Mouse (Mus musculus): ENCODE data around the gene Upk2. TPM values are rescaled to one million over a fixed set of nuclear protein-coding genes. Genes with fewer than 3 reads are reported as not detected.

Gene Upk2
- polyA plus RNA-seq, 1 experiment from 2014 or later: not detected

DNA sequence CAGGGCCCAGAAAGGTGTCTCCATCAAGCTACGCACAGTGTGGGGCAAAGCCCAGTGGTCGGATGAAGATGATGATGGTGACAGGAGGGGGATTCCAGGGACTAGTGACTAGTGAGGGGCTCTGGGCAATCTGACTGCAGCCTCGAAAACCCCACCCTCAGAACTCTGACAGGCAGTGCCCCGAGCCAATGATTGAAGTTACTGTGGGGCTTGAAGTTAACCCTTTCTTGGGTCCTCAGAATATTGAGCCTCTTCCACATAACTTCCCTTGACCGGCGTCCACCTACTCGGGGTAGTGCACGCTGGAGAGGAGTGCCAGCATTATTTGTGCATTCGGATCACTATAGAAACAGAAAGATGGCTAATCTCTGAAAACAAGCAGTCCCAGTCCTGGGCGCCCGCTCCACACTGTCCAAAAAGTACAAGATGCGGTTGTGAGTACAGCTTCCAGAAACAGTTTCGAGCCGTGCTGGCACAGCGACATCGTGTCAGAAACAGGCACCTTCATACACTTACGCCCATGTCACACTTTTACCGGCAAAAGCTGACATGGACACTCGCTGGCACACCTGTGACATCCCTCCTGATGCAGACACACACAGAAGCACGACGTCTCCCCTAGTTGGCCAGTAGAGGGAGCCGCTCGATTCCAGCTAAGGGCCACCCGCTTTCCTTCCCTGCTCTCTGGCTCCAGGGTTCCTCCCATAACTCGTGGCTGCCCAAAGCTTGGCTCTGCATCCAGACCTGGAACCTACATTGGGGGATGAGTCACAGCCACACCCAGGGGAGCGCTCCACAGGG is 25.1 kb upstream of the Upk2 start:
- Histone ChIP-seq H3K4me3 (peak overlapping the region; percentile 71), H3K9ac (peak overlapping the region; percentile 90), H3K27ac (replicated peaks) (peak overlapping the region; percentile 99), H3K9me3 (no peaks in the 10 kb centered on the region), H3K27me3 (replicated peaks) (no peaks in the 10 kb centered on the region), H3K4me2 (peak overlapping the region; percentile 90), H3K4me1 (peaks cover 33% of the 10 kb centered on the region), H3K36me3 (no peaks in the 10 kb centered on the region)
- ATAC-seq (ENCODE audit: extremely low read depth, insufficient number of reproducible peaks, low FRiP score, low TSS enrichment): no peak
- under 1% methylated on average over 26 of the region's 26 CpGs for WGBS

DNA sequence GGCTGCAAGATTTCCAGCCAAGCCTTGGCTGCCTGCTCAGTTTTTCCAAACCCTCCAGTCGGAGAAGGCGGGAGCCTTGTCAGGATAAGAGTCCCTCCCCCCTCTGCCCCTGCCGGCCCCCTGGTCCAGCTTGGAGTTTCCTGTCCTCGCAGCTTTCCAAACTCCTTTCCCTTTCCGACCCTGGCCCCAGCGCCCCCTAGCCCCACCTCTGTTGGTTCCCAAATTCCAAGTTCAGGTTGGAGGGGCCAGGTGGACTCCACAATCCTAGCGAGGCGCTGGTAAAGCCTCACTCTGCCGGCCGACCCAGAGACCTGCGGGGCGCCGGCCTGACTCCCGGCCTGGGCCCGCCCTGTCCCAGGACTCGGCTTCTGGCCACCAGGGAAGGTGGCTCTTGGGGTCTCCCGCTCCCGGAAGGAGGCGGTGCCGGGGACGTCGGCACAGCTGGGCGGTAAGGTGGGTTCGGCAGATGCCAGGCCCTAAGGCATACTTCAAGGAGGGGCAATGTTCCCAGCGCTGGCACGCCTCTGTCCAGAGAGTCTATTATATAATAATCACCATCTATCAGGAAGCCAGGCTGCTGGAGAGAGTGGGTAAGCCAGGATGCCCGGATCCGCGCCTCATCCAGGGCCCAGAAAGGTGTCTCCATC is 24.3 kb upstream of the Upk2 start:
- peak; percentile 18; the same call in 1 of the 2 replicates for ATAC-seq (ENCODE audit: extremely low read depth, insufficient number of reproducible peaks, low FRiP score, low TSS enrichment)
- no peaks in the 10 kb centered on the region for H3K36me3 ChIP-seq
- WGBS: under 1% methylated on average over 29 of the region's 29 CpGs

GRCm38 (mm10) chr9:44478229-44478921 is 23.6 kb upstream of the Upk2 start:
- 1% methylated on average over 22 of the region's 27 CpGs for WGBS
- Histone ChIP-seq H3K27me3 (replicated peaks) (no peaks in the 10 kb centered on the region), H3K27ac (replicated peaks) (peak overlapping the region; percentile 99), H3K4me3 (peak overlapping the region; percentile 71), H3K9ac (peak overlapping the region; percentile 90), H3K4me2 (peak overlapping the region; percentile 90), H3K9me3 (no peaks in the 10 kb centered on the region), H3K4me1 (peaks cover 33% of the 10 kb centered on the region), H3K36me3 (no peaks in the 10 kb centered on the region)
- peak; percentile 25; the same call in 1 of the 2 replicates for ATAC-seq (ENCODE audit: extremely low read depth, insufficient number of reproducible peaks, low FRiP score, low TSS enrichment)

More for the DNA sequence above, 24.3 kb upstream of the Upk2 start:
- Histone ChIP-seq H3K4me1 (peaks cover 33% of the 10 kb centered on the region), H3K4me3 (peak overlapping the region; percentile 71), H3K9me3 (no peaks in the 10 kb centered on the region), H3K27me3 (replicated peaks) (no peaks in the 10 kb centered on the region), H3K9ac (peak overlapping the region; percentile 90), H3K27ac (replicated peaks) (peak overlapping the region; percentile 99), H3K4me2 (peak overlapping the region; percentile 90)

DNA sequence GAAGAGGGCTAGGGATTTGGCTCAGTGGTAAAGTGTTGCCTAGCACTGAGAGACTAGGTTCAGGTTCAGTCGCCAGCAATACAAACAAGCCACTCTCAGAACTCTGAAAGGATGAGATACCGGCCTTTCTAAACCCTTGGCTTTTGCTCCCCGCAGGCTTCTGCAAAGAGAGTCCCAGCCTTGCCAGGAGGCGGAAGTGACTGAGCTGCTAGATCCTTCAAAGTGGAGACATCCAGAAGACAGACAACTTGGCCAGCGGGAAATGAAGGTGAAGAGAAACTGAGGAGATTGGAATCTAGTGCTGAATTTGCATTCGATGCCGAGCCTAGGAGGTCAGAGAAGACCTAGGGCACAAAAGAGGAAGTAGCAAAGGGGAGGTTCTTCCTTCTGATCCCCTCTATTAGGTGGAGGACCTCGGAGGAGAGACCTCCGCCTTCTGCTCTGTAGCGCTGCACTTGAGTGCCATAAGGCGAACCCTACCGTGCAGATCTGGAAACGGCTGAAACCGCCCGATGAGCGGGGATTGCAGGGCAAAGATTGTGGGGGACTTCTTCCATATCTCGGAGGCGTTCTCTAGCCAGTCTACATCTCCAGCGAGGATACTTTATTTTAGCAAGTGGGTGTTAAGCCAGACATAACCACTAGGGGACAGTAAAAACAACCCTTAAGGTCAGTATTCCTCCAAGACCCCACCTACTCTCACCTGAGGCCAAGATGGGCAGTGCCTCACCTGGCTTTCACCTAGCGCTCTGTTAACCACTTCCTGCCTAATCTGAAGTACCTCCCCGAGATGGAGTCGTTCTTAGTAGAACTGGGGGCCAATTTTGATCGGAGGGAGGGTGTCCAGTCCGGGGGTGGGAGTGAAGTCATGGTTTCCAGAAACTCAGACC is 22.8 kb upstream of the Upk2 start:
- H3K4me1 ChIP-seq: peaks cover 33% of the 10 kb centered on the region
- H3K9me3 ChIP-seq: no peaks in the 10 kb centered on the region
- no peak for ATAC-seq (ENCODE audit: extremely low read depth, insufficient number of reproducible peaks, low FRiP score, low TSS enrichment)
- H3K36me3 ChIP-seq: no peaks in the 10 kb centered on the region
- no peaks in the 10 kb centered on the region for H3K27me3 ChIP-seq (replicated peaks)
- 4% methylated on average over 24 of the region's 24 CpGs for WGBS
- peak overlapping the region; percentile 71 for H3K4me3 ChIP-seq
- H3K27ac ChIP-seq (replicated peaks): peak overlapping the region; percentile 99
- peak overlapping the region; percentile 90 for H3K4me2 ChIP-seq
- peak overlapping the region; percentile 90 for H3K9ac ChIP-seq

GRCm38 (mm10) chr9:44475936-44476335 is 21.2 kb upstream of the Upk2 start:
- H3K27me3 ChIP-seq (replicated peaks): 0 out of 2 replicates have a peak, but pooled peaks cover 2% of the 10 kb centered on the region
- no peaks in the 10 kb centered on the region for H3K9me3 ChIP-seq
- no peaks in the 10 kb centered on the region for H3K36me3 ChIP-seq
- H3K27ac ChIP-seq (replicated peaks): no peak overlapping the region
- no peak overlapping the region for H3K9ac ChIP-seq
- no peak overlapping the region for H3K4me2 ChIP-seq
- no peak overlapping the region for H3K4me3 ChIP-seq
- 94% methylated on average over 3 of the region's 3 CpGs for WGBS
- peaks cover 26% of the 10 kb centered on the region for H3K4me1 ChIP-seq
- no peak for ATAC-seq (ENCODE audit: extremely low read depth, insufficient number of reproducible peaks, low FRiP score, low TSS enrichment)

GRCm38 (mm10) chr9:44474327-44474726 is 19.6 kb upstream of the Upk2 start:
- H3K27me3 ChIP-seq (replicated peaks): peaks cover 7% of the 10 kb centered on the region; the same call in 1 of the 2 replicates
- 0 out of 2 replicates have a peak overlapping the region, but pooled peaks have one; percentile 17 for H3K9ac ChIP-seq
- no peak overlapping the region for H3K4me3 ChIP-seq
- ATAC-seq (ENCODE audit: extremely low read depth, insufficient number of reproducible peaks, low FRiP score, low TSS enrichment): no peak
- H3K9me3 ChIP-seq: no peaks in the 10 kb centered on the region
- 40% methylated on average over 1 of the region's 1 CpGs for WGBS
- no peak overlapping the region for H3K4me2 ChIP-seq
- H3K27ac ChIP-seq (replicated peaks): no peak overlapping the region
- H3K4me1 ChIP-seq: peaks cover 18% of the 10 kb centered on the region
- no peaks in the 10 kb centered on the region for H3K36me3 ChIP-seq

- no peaks in the 10 kb centered on the region for H3K36me3 ChIP-seq
- no peak for ATAC-seq (ENCODE audit: extremely low read depth, insufficient number of reproducible peaks, low FRiP score, low TSS enrichment)
- H3K9ac ChIP-seq: no peak overlapping the region
- H3K4me3 ChIP-seq: no peak overlapping the region
- H3K4me1 ChIP-seq: peaks cover 18% of the 10 kb centered on the region
- H3K4me2 ChIP-seq: no peak overlapping the region
- 56% methylated on average over 3 of the region's 3 CpGs for WGBS
- peaks cover 15% of the 10 kb centered on the region for H3K27me3 ChIP-seq (replicated peaks)
- H3K9me3 ChIP-seq: no peaks in the 10 kb centered on the region
- no peak overlapping the region for H3K27ac ChIP-seq (replicated peaks)
Measured at GRCm38 (mm10) chr9:44473184-44473583, 18.4 kb upstream of the Upk2 start.

DNA sequence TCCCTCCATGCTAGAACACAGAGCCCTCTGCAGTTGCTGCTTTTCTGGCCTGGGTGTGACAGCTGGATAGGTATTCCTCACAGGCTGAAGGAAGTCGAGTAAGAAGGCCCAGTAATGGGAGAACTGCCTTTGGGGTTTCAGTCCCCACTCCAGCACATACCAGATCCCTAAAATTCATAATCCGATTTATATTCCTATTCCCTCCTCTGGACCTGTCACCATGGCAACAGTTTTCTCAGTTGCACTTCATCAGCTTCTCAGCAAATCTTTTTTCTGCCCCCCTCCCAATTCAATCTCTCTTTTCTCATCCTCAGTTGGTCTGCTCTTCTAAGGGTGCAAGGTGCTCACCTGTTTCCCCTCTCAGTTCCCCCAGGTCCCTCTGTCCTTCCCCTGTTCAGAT is 14.0 kb upstream of the Upk2 start:
- Histone ChIP-seq H3K27me3 (replicated peaks) (peaks cover 31% of the 10 kb centered on the region), H3K9ac (no peak overlapping the region), H3K4me3 (no peak overlapping the region), H3K4me1 (no peaks in the 10 kb centered on the region), H3K27ac (replicated peaks) (no peak overlapping the region), H3K9me3 (no peaks in the 10 kb centered on the region), H3K36me3 (no peaks in the 10 kb centered on the region), H3K4me2 (no peak overlapping the region)
- ATAC-seq (ENCODE audit: extremely low read depth, insufficient number of reproducible peaks, low FRiP score, low TSS enrichment): no peak
- WGBS: 46% methylated on average over 2 of the region's 2 CpGs

DNA sequence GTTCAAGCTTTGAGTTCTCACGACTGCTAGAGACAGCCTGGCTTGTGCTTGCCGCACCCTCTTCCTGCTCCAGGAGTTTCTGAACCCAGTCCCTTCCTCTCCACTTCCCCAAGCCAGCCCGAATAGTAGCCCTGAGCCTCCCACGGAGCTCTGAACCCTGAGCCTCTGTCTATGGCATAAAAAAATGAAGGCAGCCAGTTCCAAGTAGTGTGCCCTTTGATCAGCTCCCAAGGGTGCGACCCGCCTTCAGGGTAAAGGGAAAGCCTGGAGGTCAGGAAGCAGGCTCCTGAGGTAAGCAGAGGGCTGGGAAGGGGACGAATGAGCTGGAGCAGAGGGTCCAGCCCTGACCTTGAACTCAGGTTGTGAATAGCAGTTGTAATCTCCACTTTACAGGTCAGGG is 13.4 kb upstream of the Upk2 start:
- Histone ChIP-seq H3K4me3 (no peak overlapping the region), H3K4me2 (no peak overlapping the region), H3K36me3 (no peaks in the 10 kb centered on the region), H3K27me3 (replicated peaks) (peaks cover 31% of the 10 kb centered on the region), H3K9ac (no peak overlapping the region), H3K9me3 (no peaks in the 10 kb centered on the region), H3K4me1 (no peaks in the 10 kb centered on the region), H3K27ac (replicated peaks) (no peak overlapping the region)
- no peak for ATAC-seq (ENCODE audit: extremely low read depth, insufficient number of reproducible peaks, low FRiP score, low TSS enrichment)
- WGBS: 43% methylated on average over 7 of the region's 7 CpGs

DNA sequence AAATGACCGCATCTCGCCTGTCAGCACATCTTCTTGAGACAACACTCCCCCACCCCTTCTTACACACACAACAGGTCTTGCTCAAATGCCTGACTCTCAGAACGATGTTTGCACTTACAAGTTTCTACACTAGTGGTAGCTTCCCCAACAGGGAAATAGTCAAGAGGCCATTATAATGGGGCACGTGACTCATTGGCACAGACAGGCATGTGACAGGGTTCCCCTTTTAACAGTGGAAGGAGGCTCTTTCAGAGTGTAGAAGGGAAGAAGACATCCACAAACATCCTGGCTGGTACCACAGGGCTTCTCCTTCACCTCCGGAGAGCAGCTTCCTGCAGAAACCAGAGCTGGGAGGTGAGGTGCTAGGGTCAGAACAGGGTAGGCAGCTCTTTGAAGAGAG is 7.2 kb upstream of the Upk2 start:
- ATAC-seq (ENCODE audit: extremely low read depth, insufficient number of reproducible peaks, low FRiP score, low TSS enrichment): no peak

More for the DNA sequence above, 7.2 kb upstream of the Upk2 start:
- H3K4me3 ChIP-seq: no peak overlapping the region
- no peaks in the 10 kb centered on the region for H3K4me1 ChIP-seq
- 71% methylated on average over 5 of the region's 5 CpGs for WGBS
- H3K27me3 ChIP-seq (replicated peaks): peaks cover 26% of the 10 kb centered on the region
- H3K9me3 ChIP-seq: no peaks in the 10 kb centered on the region
- no peak overlapping the region for H3K9ac ChIP-seq
- H3K27ac ChIP-seq (replicated peaks): no peak overlapping the region
- no peaks in the 10 kb centered on the region for H3K36me3 ChIP-seq
- no peak overlapping the region for H3K4me2 ChIP-seq
